Mouse (Mus musculus): ENCODE data around the gene Iqch. TPM values are rescaled to one million over a fixed set of nuclear protein-coding genes. Genes with fewer than 3 reads are reported as not detected.

Gene Iqch
- polyA plus RNA-seq, 1 experiment from 2014 or later, result 0.06 TPM

DNA sequence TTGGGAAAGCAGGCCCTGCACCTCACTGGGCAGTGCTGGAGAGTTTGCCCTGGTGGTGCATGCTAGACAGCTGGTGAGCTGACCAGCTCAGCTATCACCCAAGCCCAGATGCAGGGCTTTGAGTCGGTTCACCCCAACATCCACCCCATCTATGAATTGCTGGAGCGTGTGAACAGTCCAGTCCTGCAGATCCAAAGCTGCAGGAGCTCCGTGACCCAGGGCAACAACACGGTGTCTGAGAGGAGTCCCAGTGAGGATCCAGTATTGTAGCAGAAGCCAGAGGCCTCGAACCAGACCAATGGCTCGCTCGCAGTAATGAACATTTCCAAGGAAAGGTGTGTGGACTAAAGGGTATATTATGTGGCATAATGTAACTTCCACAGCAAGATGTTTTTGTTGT, 61.0 kb downstream of the Iqch start:
- Histone ChIP-seq H3K9ac (replicated peaks; ENCODE audit: low read depth) (no peak overlapping the region), H3K4me2 (replicated peaks; ENCODE audit: low read depth, low read length) (no peak overlapping the region), H3K27me3 (replicated peaks; ENCODE audit: insufficient read depth, low read length) (no peaks in the 10 kb centered on the region), H3K4me3 (ENCODE audit: low read depth, low read length) (no peak overlapping the region), H3K9me3 (ENCODE audit: low read length) (no peaks in the 10 kb centered on the region), H3K27ac (ENCODE audit: low read length) (no peak overlapping the region), H3K36me3 (ENCODE audit: insufficient read depth, low read length) (no peaks in the 10 kb centered on the region), H3K4me1 (ENCODE audit: insufficient read depth, low read depth, low read length) (no peaks in the 10 kb centered on the region)
- no peak for TF ChIP-seq EP300 (IDR thresholded peaks at IDR 0.05)
- TF ChIP-seq CTCF (IDR thresholded peaks at IDR 0.05), result no peak
- DNase-seq (ENCODE audit: low spot score) (no peak), ATAC-seq (no peak)
- WGBS, result 84% methylated on average over 7 of the region's 7 CpGs

DNA sequence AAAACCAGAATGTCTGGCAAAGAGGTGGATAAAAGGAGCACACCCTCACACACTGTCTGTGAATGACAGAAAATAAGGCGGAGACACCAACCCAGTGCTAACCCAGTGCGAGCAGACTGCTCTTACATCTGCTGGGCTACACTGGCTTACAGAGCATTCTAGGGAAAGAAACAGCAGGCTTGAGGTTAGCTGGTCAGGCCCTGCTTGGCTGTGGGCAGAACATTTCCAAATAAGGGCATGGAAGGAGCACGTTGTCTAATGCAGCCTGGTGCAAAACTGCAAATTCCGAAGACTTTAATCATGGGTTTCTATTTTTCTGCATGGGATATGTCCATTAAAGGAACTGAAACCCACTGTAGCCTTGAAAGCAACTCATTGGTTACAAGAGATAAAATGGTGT, 64.8 kb downstream of the Iqch start:
- Histone ChIP-seq H3K4me2 (replicated peaks; ENCODE audit: low read depth, low read length) (no peak overlapping the region), H3K9me3 (ENCODE audit: low read length) (no peaks in the 10 kb centered on the region), H3K27ac (ENCODE audit: low read length) (no peak overlapping the region), H3K4me1 (ENCODE audit: insufficient read depth, low read depth, low read length) (no peaks in the 10 kb centered on the region), H3K27me3 (replicated peaks; ENCODE audit: insufficient read depth, low read length) (no peaks in the 10 kb centered on the region), H3K4me3 (ENCODE audit: low read depth, low read length) (no peak overlapping the region), H3K9ac (replicated peaks; ENCODE audit: low read depth) (no peak overlapping the region), H3K36me3 (ENCODE audit: insufficient read depth, low read length) (no peaks in the 10 kb centered on the region)
- DNase-seq (ENCODE audit: low spot score), result no peak
- no peak for ATAC-seq
- WGBS, result 81% methylated on average over 4 of the region's 4 CpGs
- TF ChIP-seq CTCF (IDR thresholded peaks at IDR 0.05) (no peak), EP300 (IDR thresholded peaks at IDR 0.05) (no peak)

DNA sequence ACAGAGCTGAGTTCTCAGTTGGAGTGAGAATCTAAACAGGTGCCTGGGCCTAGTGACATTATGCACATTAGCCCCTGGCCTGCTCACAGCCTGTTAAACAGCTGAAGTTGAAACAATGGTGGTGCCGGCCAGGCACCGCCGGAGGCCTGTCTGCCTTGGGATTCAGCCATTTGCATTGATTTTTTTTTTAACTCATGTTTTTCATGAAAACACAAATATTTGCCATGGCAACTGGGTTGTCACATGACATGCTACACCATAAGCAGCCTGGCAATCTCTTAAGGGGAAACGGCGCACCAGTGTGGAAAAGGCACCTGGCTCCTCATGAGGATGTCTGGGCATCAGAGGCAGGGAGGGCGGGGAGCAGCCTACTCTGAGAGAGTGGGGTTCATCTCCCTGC, 67.3 kb downstream of the Iqch start:
- no peaks in the 10 kb centered on the region for H3K27me3 ChIP-seq (replicated peaks; ENCODE audit: insufficient read depth, low read length)
- no peak overlapping the region for H3K9ac ChIP-seq (replicated peaks; ENCODE audit: low read depth)
- H3K27ac ChIP-seq (ENCODE audit: low read length), result no peak overlapping the region
- WGBS, result 85% methylated on average over 6 of the region's 6 CpGs
- H3K9me3 ChIP-seq (ENCODE audit: low read length), result no peaks in the 10 kb centered on the region
- H3K4me1 ChIP-seq (ENCODE audit: insufficient read depth, low read depth, low read length), result no peaks in the 10 kb centered on the region
- DNase-seq (ENCODE audit: low spot score), result no peak
- no peak overlapping the region for H3K4me3 ChIP-seq (ENCODE audit: low read depth, low read length)
- no peak overlapping the region for H3K4me2 ChIP-seq (replicated peaks; ENCODE audit: low read depth, low read length)
- TF ChIP-seq CTCF (IDR thresholded peaks at IDR 0.05), result no peak
- no peak for TF ChIP-seq EP300 (IDR thresholded peaks at IDR 0.05)
- ATAC-seq, result no peak
- no peaks in the 10 kb centered on the region for H3K36me3 ChIP-seq (ENCODE audit: insufficient read depth, low read length)

DNA sequence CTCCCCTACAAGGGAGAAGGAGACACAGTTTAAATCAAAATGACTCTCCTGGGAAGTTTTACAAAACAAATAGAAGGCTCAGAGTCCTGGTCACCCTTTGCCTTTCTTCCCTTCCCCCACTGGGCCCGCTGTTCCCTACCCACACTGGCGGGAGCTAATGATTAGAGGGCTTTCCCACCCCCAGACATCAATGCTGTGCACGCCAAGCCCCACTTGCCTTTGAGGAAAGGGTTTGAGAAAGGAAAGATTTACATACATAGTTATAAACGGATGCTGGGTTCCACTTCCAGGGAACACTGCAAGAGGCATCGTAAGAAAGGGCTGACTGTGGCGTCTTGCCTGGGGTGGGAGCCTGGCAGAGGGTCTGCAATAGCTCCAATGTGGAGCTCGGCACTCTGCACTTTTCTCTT, 67.9 kb downstream of the Iqch start:
- no peaks in the 10 kb centered on the region for H3K9me3 ChIP-seq (ENCODE audit: low read length)
- H3K36me3 ChIP-seq (ENCODE audit: insufficient read depth, low read length), result no peaks in the 10 kb centered on the region
- H3K4me1 ChIP-seq (ENCODE audit: insufficient read depth, low read depth, low read length), result no peaks in the 10 kb centered on the region
- DNase-seq (ENCODE audit: low spot score), result no peak
- H3K9ac ChIP-seq (replicated peaks; ENCODE audit: low read depth), result no peak overlapping the region
- no peak overlapping the region for H3K27ac ChIP-seq (ENCODE audit: low read length)
- no peaks in the 10 kb centered on the region for H3K27me3 ChIP-seq (replicated peaks; ENCODE audit: insufficient read depth, low read length)
- TF ChIP-seq CTCF (IDR thresholded peaks at IDR 0.05) (no peak), EP300 (IDR thresholded peaks at IDR 0.05) (no peak)
- no peak overlapping the region for H3K4me2 ChIP-seq (replicated peaks; ENCODE audit: low read depth, low read length)
- H3K4me3 ChIP-seq (ENCODE audit: low read depth, low read length), result no peak overlapping the region
- ATAC-seq, result no peak
- 39% methylated on average over 7 of the region's 7 CpGs for WGBS

DNA sequence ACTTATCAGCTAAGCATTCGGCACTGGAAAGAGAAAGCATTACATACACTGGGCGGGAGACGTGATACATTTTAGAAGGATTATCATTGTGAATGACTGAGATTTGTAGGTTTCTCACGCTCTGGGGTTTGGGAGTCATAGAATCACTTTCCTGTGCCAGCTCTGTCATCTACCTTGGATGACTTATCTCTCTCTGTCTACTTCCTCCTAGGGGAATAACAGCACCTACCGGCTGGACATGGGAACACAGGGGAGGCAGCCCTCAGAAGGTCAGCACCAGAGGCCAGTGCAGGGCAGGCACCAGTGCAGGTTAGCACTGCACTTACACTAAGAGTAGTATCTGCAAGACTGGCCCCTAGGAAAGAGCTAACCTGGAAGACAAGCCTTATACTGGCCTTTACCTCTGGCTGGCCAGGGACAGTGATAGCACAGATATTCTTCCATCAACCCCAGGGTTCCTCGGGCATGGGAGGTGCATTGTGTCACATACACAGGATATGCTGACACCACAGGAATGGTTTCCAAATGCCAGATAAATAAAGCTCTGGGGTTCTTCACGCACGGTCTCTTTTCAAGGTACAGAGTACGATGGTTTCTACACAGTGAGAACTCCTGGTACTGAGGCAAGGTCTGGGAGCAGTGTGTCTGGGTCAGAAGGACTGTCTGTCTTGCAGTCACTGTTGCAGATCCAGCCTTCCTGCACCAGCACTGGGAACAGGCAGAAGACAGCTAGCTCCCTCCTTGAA, 69.2 kb downstream of the Iqch start:
- no peak overlapping the region for H3K4me2 ChIP-seq (replicated peaks; ENCODE audit: low read depth, low read length)
- no peak overlapping the region for H3K27ac ChIP-seq (ENCODE audit: low read length)
- H3K36me3 ChIP-seq (ENCODE audit: insufficient read depth, low read length), result no peaks in the 10 kb centered on the region
- no peaks in the 10 kb centered on the region for H3K27me3 ChIP-seq (replicated peaks; ENCODE audit: insufficient read depth, low read length)
- no peak overlapping the region for H3K9ac ChIP-seq (replicated peaks; ENCODE audit: low read depth)
- TF ChIP-seq CTCF (IDR thresholded peaks at IDR 0.05) (peak; percentile 47; the same call in 1 of the 2 replicates), EP300 (IDR thresholded peaks at IDR 0.05) (no peak)
- no peak for ATAC-seq
- H3K4me1 ChIP-seq (ENCODE audit: insufficient read depth, low read depth, low read length), result no peaks in the 10 kb centered on the region
- DNase-seq (ENCODE audit: low spot score), result peak; percentile 9
- WGBS, result 54% methylated on average over 9 of the region's 9 CpGs
- H3K9me3 ChIP-seq (ENCODE audit: low read length), result no peaks in the 10 kb centered on the region
- H3K4me3 ChIP-seq (ENCODE audit: low read depth, low read length), result no peak overlapping the region

DNA sequence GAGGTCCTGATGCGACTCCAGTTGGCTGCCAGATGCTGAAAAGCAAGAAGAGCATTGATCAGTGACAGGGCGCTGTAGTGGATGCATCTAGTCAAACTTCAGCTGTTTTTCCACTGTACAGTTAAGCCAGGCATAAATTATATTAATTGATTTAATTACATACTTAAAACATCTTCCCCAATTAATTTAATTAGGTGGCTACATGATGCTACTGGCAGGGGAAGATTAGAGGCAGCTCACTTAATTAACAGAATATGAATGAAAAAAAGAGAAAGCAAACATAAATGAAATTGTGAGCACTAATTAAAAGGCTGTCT, 78.4 kb downstream of the Iqch start:
- no peaks in the 10 kb centered on the region for H3K36me3 ChIP-seq (ENCODE audit: insufficient read depth, low read length)
- 87% methylated on average over 2 of the region's 2 CpGs for WGBS
- TF ChIP-seq EP300 (IDR thresholded peaks at IDR 0.05), result no peak
- no peak for TF ChIP-seq CTCF (IDR thresholded peaks at IDR 0.05)
- no peaks in the 10 kb centered on the region for H3K4me1 ChIP-seq (ENCODE audit: insufficient read depth, low read depth, low read length)
- H3K27ac ChIP-seq (ENCODE audit: low read length), result no peak overlapping the region
- H3K9ac ChIP-seq (replicated peaks; ENCODE audit: low read depth), result no peak overlapping the region
- no peaks in the 10 kb centered on the region for H3K27me3 ChIP-seq (replicated peaks; ENCODE audit: insufficient read depth, low read length)
- H3K4me2 ChIP-seq (replicated peaks; ENCODE audit: low read depth, low read length), result no peak overlapping the region
- ATAC-seq (no peak), DNase-seq (ENCODE audit: low spot score) (no peak)
- no peaks in the 10 kb centered on the region for H3K9me3 ChIP-seq (ENCODE audit: low read length)
- H3K4me3 ChIP-seq (ENCODE audit: low read depth, low read length), result no peak overlapping the region
